Mouse (Mus musculus) ES-E14 (cell line): Measurements from ENCODE around the gene Trim7. TPM values are rescaled to one million over a fixed set of nuclear protein-coding genes. Genes with fewer than 3 reads are reported as not detected.

Source experiments
- DNase-seq: peaks from one replicate; pipeline ENCODE4 v3.0.0-alpha.2; 2013; ENCODE audit warnings: low read depth, low spot score
- H3K27ac ChIP-seq: 2 replicates; pipeline ENCODE4 v1.5.1; 2012; ENCODE audit warnings: low read depth, mild to moderate bottlenecking, low read length, moderate library complexity, mixed read lengths; ENCODE audit not compliant: poor library complexity, insufficient read depth, severe bottlenecking
- H3K36me3 ChIP-seq: 2 replicates; pipeline ENCODE4 v1.6.1; 2012; ENCODE audit warnings: mild to moderate bottlenecking, low read length, moderate library complexity, mixed read lengths; ENCODE audit not compliant: control insufficient read depth, poor library complexity, insufficient read depth, severe bottlenecking
- H3K4me1 ChIP-seq, 2 experiments: fragments of 150-350 bp in 1 of 2; sonication (generic) in 1 of 2; 2 replicates each; pipeline ENCODE4 v1.6.1; 2012; ENCODE audit warnings: low read length in 2 of 2, mild to moderate bottlenecking in 1 of 2, mixed read lengths in 1 of 2; ENCODE audit not compliant: control insufficient read depth in 2 of 2, insufficient read depth in 2 of 2, poor library complexity in 1 of 2
- H3K4me3 ChIP-seq, 2 experiments: fragments of 150-350 bp in 1 of 2; sonication (generic) in 1 of 2; 2 replicates each; pipeline ENCODE4 v1.5.1; 2012; ENCODE audit warnings: low read length in 2 of 2, low read depth in 1 of 2, mild to moderate bottlenecking in 1 of 2, mixed read lengths in 1 of 2; ENCODE audit not compliant: insufficient read depth in 1 of 2, poor library complexity in 1 of 2, severe bottlenecking in 1 of 2
- H3K9ac ChIP-seq: 2 replicates; pipeline ENCODE4 v1.6.1; 2012; ENCODE audit warnings: low read depth, mild to moderate bottlenecking, low read length, mixed read lengths; ENCODE audit not compliant: poor library complexity, insufficient read depth, severe bottlenecking
- H3K9me3 ChIP-seq: fragments of 150-350 bp; sonication (generic); 2 replicates; pipeline ENCODE4 v1.6.1; 2012; ENCODE audit warnings: low read depth, mild to moderate bottlenecking, low read length; ENCODE audit not compliant: control insufficient read depth, insufficient read depth
- CHD2 ChIP-seq: IDR thresholded peaks from 2 replicates; pipeline ENCODE4 v1.6.1; 2014; ENCODE audit warnings: mild to moderate bottlenecking, low read depth, low read length, inconsistent platforms
- HCFC1 ChIP-seq: IDR thresholded peaks from 2 replicates; pipeline ENCODE4 v1.6.1; 2012; ENCODE audit warnings: low read length, inconsistent platforms, borderline replicate concordance; ENCODE audit not compliant: insufficient read depth
- MAFK ChIP-seq: IDR thresholded peaks from 2 replicates; pipeline ENCODE4 v1.6.1; 2014; ENCODE audit warnings: mild to moderate bottlenecking, low read depth, low read length, inconsistent platforms; ENCODE audit not compliant: insufficient read depth
- ZC3H11A ChIP-seq: IDR thresholded peaks from 2 replicates; pipeline ENCODE4 v1.6.1; 2012; ENCODE audit warnings: low read depth, mild to moderate bottlenecking, inconsistent platforms, low read length, borderline replicate concordance
- ZNF384 ChIP-seq: IDR thresholded peaks from 2 replicates; pipeline ENCODE4 v1.6.1; 2012; ENCODE audit warnings: low read depth, low read length, inconsistent platforms
- in situ Hi-C, 2 experiments: fragments of 600-800 bp; cut with MboI; formaldehyde crosslinking; loops; one replicate each; pipeline ENCODE4 v1.15.1; 2025; ENCODE audit warnings: low sequenced_read_pairs in 2 of 2, inconsistent platforms in 1 of 2; ENCODE audit not compliant: unreplicated experiment in 2 of 2
- total RNA-seq: library from RNA; depleted of rRNA; stranded (reverse); fragments of 300-350 nt; gene quantifications from 2 replicates; pipeline ENCODE4 v1.2.3, GENCODE M21; 2012

The Trim7 gene
- total RNA-seq, 1 experiment, result 6.1 TPM

GRCm38 (mm10) chr11:48866481-48866880 is 40.5 kb downstream of the Trim7 start:
- TF ChIP-seq ZC3H11A (no peak), CHD2 (no peak), MAFK (no peak), HCFC1 (no peak), ZNF384 (no peak)
- Histone ChIP-seq H3K9me3 (no peaks in the 10 kb centered on the region), H3K4me3 (no peak overlapping the region), H3K36me3 (no peaks in the 10 kb centered on the region), H3K9ac (no peak overlapping the region), H3K27ac (no peak overlapping the region), H3K4me1 (peaks cover 0 to 3% of the 10 kb centered on the region in 2 experiments; a peak in 1 of 4 replicates)
- in situ Hi-C loops, result loop anchor here in 1 of 2 experiments (25.0 kb wide), 1 partner anchor 396 kb away; no protein-coding TSS in a partner anchor
- no peak for DNase-seq

DNA sequence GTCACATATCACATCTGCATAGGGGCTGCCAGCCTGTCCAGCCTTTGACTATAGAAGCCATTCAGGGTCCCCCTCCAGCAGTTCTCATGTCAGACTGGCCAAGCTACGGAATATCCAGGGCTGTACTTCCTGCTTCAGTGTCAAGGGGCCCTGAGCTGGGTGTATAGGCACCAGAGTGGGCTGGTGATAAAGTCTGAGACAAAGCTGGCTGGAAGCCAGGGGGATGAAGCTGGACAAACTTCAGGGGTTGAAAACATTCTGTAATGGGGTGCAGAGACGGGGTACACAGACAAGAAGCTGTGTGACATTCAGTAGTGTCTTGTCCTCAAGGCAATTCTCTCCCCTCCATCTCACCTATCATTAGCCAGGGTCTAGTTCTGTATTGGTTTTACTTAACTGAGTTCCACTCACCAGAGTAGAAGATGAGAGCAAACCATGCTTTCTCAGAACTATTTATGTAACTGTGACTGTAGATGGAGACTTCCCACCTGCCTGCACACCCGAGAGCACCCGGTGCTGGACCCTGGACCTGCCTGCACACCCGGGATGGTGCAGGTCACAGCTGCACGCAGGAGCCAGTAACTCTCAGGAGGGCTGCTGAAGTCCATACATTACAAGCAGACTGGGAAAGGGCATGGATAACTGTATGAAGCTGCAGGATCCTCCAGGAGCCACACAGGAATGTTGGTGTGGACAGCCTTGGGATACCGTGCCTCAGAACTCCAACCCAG is 43.6 kb downstream of the Trim7 start:
- Histone ChIP-seq H3K4me1 (peaks cover 0 to 5% of the 10 kb centered on the region in 2 experiments; a peak in 1 of 4 replicates), H3K27ac (no peak overlapping the region; the same call in 1 of the 2 replicates), H3K9me3 (no peaks in the 10 kb centered on the region), H3K36me3 (no peaks in the 10 kb centered on the region), H3K4me3 (no peak overlapping the region), H3K9ac (no peak overlapping the region)
- TF ChIP-seq ZC3H11A (no peak), CHD2 (no peak), ZNF384 (no peak), HCFC1 (no peak)
- in situ Hi-C loops, result loop anchor here (5.0 to 25.0 kb wide), 4 partner anchors 228 to 395 kb away; partner anchors contain the start of gene Olfr1396 (in 1 of the 2)
- DNase-seq, result no peak

DNA sequence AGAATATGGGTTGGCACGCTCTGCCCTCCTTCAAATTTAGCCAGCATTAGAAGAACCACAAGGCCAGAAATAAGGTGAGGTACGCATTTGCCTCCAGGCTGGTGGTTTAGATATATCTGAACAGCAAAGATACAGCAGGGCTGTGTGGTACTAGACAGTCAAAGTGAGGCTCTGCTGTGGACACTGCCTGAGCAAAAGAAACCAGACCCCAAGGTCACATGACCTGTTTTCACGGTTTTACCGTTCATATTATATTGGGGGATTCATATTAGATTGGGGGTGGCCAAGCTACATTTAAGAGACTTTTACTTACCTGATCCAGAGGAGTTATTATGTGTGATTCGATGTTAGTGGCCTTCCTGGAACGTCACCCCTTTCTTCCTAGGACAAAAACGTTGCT is 44.8 kb downstream of the Trim7 start:
- Histone ChIP-seq H3K36me3 (no peaks in the 10 kb centered on the region), H3K4me1 (peaks cover 0 to 5% of the 10 kb centered on the region in 2 experiments; a peak in 1 of 4 replicates), H3K4me3 (0 out of 4 replicates have a peak overlapping the region, but pooled peaks of 1 of the 2 experiments have one; percentile 0), H3K9me3 (no peaks in the 10 kb centered on the region), H3K9ac (no peak overlapping the region), H3K27ac (no peak overlapping the region)
- in situ Hi-C loops, result loop anchor here (5.0 to 25.0 kb wide), 4 partner anchors 227 to 394 kb away; partner anchors contain the start of gene Olfr1396 (in 1 of the 2)
- DNase-seq, result no peak
- TF ChIP-seq HCFC1, result no peak
- TF ChIP-seq CHD2, result no peak
- TF ChIP-seq ZNF384, result no peak
- TF ChIP-seq MAFK, result no peak
- no peak for TF ChIP-seq ZC3H11A

GRCm38 (mm10) chr11:48871201-48871772 is 45.3 kb downstream of the Trim7 start, which contains the start of gene Irgm1:
TSS of gene Irgm1 (minus strand) at chr11:48871683.
- 0 out of 4 replicates have a peak within 1 kb of the TSS, but pooled peaks of 1 of the 2 experiments have one; percentile 0 for H3K4me3 ChIP-seq
- no peak for TF ChIP-seq MAFK
- TF ChIP-seq ZC3H11A, result no peak
- TF ChIP-seq ZNF384, result no peak
- TF ChIP-seq HCFC1, result no peak
- TF ChIP-seq CHD2, result no peak
- no peak for DNase-seq
- H3K9me3 ChIP-seq, result no peaks in the 10 kb centered on the region
- H3K4me1 ChIP-seq, result peaks cover 0 to 5% of the 10 kb centered on the region in 2 experiments; a peak in 1 of 4 replicates
- no peaks in the 10 kb centered on the region for H3K36me3 ChIP-seq
- no peak within 1 kb of the TSS for H3K9ac ChIP-seq
- in situ Hi-C loops, result loop anchor here (5.0 to 25.0 kb wide), 4 partner anchors 226 to 394 kb away; partner anchors contain the start of gene Olfr1396 (in 1 of the 2)
- no peak within 1 kb of the TSS for H3K27ac ChIP-seq
